Mouse (Mus musculus): ENCODE data around the gene Gm17693.
"Not testable (repeated sequence)": the region's sequence is repeated elsewhere in the genome, so short reads cannot be mapped to it uniquely, and the experiment has no call there.

Gm17693 gene

DNA sequence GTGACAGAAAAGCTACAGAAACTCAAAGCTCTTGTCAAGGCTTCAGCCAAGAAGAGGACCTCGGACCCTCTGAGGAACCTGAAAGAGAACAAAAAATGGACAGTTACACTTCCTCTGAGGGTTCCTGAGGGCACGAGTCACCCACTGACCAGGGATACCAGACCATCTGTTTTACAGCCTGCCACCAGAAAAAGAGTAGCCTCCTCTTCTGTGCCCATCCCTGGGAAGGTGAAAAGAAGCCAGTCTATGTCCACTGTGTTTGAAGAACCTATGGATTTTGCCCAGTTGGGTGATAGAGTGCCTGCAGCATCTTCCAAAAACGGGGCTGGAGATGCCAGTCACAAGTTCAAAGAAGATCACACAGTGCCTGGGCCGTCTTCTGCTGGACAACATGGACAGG, at the start of gene Gm17693:
Gm17693 (plus strand) TSS at position 301 of the 400 bp plus-strand sequence.
- DNase-seq (ENCODE audit: low spot score in 2 of 2): not testable (repeated sequence)
